Mouse (Mus musculus) heart, adult 2 months (tissue): ENCODE data around the gene Elf1.

Source experiments
- CTCF ChIP-seq: fragments of 200-600 bp; IDR thresholded peaks from 2 replicates; pipeline ENCODE4 v1.8.1; 2022; ENCODE audit warnings: antibody characterized with exemption, mild to moderate bottlenecking, moderate library complexity
- POLR2A ChIP-seq: fragments of 200-500 bp; IDR thresholded peaks from 2 replicates; pipeline ENCODE4 v1.6.1; 2011; ENCODE audit warnings: mild to moderate bottlenecking, low read depth, low read length, control low read depth; ENCODE audit not compliant: insufficient read depth

DNA sequence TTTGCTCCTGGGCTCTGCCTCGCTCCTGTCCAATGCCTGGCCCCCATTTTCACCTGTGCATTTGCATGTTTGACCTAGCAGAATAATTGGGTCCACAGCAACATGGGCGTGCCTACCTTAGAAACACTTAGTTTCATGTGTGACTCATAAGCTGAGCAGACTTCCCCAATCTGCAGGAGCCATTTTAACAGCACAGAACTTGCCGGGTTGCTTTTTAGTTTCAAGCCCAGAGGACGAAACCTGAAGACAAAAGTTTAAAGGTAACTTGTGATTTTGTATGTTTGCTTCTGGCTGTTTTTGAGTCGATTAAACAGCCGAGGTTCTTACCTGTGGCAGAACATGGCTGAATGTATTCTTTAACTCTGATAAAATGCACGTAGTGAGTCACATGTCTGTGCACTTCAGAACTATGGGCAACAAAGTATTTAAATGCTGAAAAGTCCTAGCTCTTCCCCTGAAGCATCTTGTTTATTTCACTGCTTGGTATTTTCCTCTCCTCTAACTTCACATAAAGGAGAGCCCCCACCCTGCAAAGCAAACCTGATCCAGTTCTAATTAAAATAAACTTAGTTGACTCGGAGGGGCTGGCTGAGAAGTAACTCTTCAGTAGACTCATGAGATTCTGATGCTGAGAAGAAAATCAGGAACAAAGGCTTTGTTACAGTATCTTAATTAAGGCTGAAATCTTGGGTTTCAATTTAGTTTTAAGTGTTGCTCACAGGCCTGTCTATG, 34.7 kb downstream of the Elf1 start:
- TF ChIP-seq CTCF (no peak), POLR2A (no peak)
